Mouse (Mus musculus): ENCODE results near the gene Klf13. TPM values are rescaled to one million over a fixed set of nuclear protein-coding genes. Genes with fewer than 3 reads are reported as not detected.

Klf13 gene
- total and polyA plus RNA-seq, 3 experiments = 21.6 to 54.6 (median 50.0) TPM

- DNase-seq = peak in 1 of 2 experiments; percentile 48
- intact Hi-C loops (cut with DNase I) = no loop called here
- H3K79me2 ChIP-seq (replicated peaks; ENCODE audit: control insufficient read depth, insufficient read depth, low read length) = peaks cover 6% of the 10 kb centered on the region
- 57% methylated on average over 6 of the region's 6 CpGs for WGBS
- no peak within 1 kb of the TSS for H3K9ac ChIP-seq (ENCODE audit: low read depth, low read length)
- H3K27me3 ChIP-seq (ENCODE audit: control insufficient read depth, insufficient read depth, low read length) = no peaks in the 10 kb centered on the region
- H3K36me3 ChIP-seq (ENCODE audit: control insufficient read depth, insufficient read depth, low read length) = peaks cover 45% of the 10 kb centered on the region
- H3K27ac ChIP-seq = peak within 1 kb of the TSS; percentile 97
- no peak for TF ChIP-seq POLR2A (IDR thresholded peaks at IDR 0.05; ENCODE audit: insufficient read depth, low read depth, low read length)
- TF ChIP-seq EP300 (IDR thresholded peaks at IDR 0.05; ENCODE audit: insufficient read depth, low read depth, low read length) = no peak
- no peak for TF ChIP-seq CTCF (IDR thresholded peaks at IDR 0.05)
- peaks cover 75% of the 10 kb centered on the region for H3K4me1 ChIP-seq (ENCODE audit: control insufficient read depth, insufficient read depth, low read length)
- no peak within 1 kb of the TSS for H3K4me3 ChIP-seq
Measured at GRCm38 (mm10) chr7:63916268-63916907, 22.3 kb downstream of the Klf13 start, which contains the start of gene E030018B13Rik. E030018B13Rik (plus strand) TSS chr7:63916857.

GRCm38 (mm10) chr7:63914891-63915290 lies 23.8 kb downstream of the Klf13 start:
- no peak for DNase-seq
- Histone ChIP-seq H3K4me3 (no peak overlapping the region), H3K79me2 (replicated peaks; ENCODE audit: control insufficient read depth, insufficient read depth, low read length) (peaks cover 6% of the 10 kb centered on the region), H3K9ac (ENCODE audit: low read depth, low read length) (no peak overlapping the region), H3K4me1 (ENCODE audit: control insufficient read depth, insufficient read depth, low read length) (peaks cover 82% of the 10 kb centered on the region), H3K36me3 (ENCODE audit: control insufficient read depth, insufficient read depth, low read length) (peaks cover 37% of the 10 kb centered on the region), H3K27ac (peak overlapping the region; percentile 97), H3K27me3 (ENCODE audit: control insufficient read depth, insufficient read depth, low read length) (no peaks in the 10 kb centered on the region)
- intact Hi-C loops (cut with DNase I) = no loop called here
- WGBS = 84% methylated on average over 2 of the region's 2 CpGs
- TF ChIP-seq EP300 (IDR thresholded peaks at IDR 0.05; ENCODE audit: insufficient read depth, low read depth, low read length) = no peak
- TF ChIP-seq POLR2A (IDR thresholded peaks at IDR 0.05; ENCODE audit: insufficient read depth, low read depth, low read length) = no peak
- TF ChIP-seq CTCF (IDR thresholded peaks at IDR 0.05) = no peak

- peaks cover 3% of the 10 kb centered on the region for H3K79me2 ChIP-seq (replicated peaks; ENCODE audit: control insufficient read depth, insufficient read depth, low read length)
- peak overlapping the region; percentile 30 for H3K9ac ChIP-seq (ENCODE audit: low read depth, low read length)
- peak overlapping the region; percentile 97 for H3K27ac ChIP-seq
- WGBS = 43% methylated on average over 10 of the region's 10 CpGs
- peaks cover 79% of the 10 kb centered on the region for H3K4me1 ChIP-seq (ENCODE audit: control insufficient read depth, insufficient read depth, low read length)
- H3K4me3 ChIP-seq = no peak overlapping the region
- no peaks in the 10 kb centered on the region for H3K27me3 ChIP-seq (ENCODE audit: control insufficient read depth, insufficient read depth, low read length)
- no peak for TF ChIP-seq POLR2A (IDR thresholded peaks at IDR 0.05; ENCODE audit: insufficient read depth, low read depth, low read length)
- no peak for TF ChIP-seq EP300 (IDR thresholded peaks at IDR 0.05; ENCODE audit: insufficient read depth, low read depth, low read length)
- no peak for TF ChIP-seq CTCF (IDR thresholded peaks at IDR 0.05)
- DNase-seq = peak in 1 of 2 experiments; percentile 51
- intact Hi-C loops (cut with DNase I) = loop anchor here (2.0 kb wide), 1 partner anchor 23 kb away; no protein-coding TSS in a partner anchor
- peaks cover 39% of the 10 kb centered on the region for H3K36me3 ChIP-seq (ENCODE audit: control insufficient read depth, insufficient read depth, low read length)
Measured at GRCm38 (mm10) chr7:63913724-63914692, 24.7 kb downstream of the Klf13 start.

GRCm38 (mm10) chr7:63912924-63913723 lies 25.6 kb downstream of the Klf13 start:
- 63% methylated on average over 12 of the region's 12 CpGs for WGBS
- TF ChIP-seq CTCF (IDR thresholded peaks at IDR 0.05) (peak; percentile 44), POLR2A (IDR thresholded peaks at IDR 0.05; ENCODE audit: insufficient read depth, low read depth, low read length) (no peak), EP300 (IDR thresholded peaks at IDR 0.05; ENCODE audit: insufficient read depth, low read depth, low read length) (no peak)
- intact Hi-C loops (cut with DNase I) = loop anchor here (2.0 kb wide), 1 partner anchor 24 kb away; no protein-coding TSS in a partner anchor

GRCm38 (mm10) chr7:63912234-63912810 lies 26.4 kb downstream of the Klf13 start:
- Histone ChIP-seq H3K4me1 (ENCODE audit: control insufficient read depth, insufficient read depth, low read length) (peaks cover 76% of the 10 kb centered on the region), H3K27ac (peak overlapping the region; percentile 97), H3K4me3 (peak overlapping the region; percentile 11; the same call in 1 of the 2 replicates), H3K9ac (ENCODE audit: low read depth, low read length) (peak overlapping the region; percentile 53), H3K79me2 (replicated peaks; ENCODE audit: control insufficient read depth, insufficient read depth, low read length) (peaks cover 3% of the 10 kb centered on the region), H3K36me3 (ENCODE audit: control insufficient read depth, insufficient read depth, low read length) (peaks cover 44% of the 10 kb centered on the region), H3K27me3 (ENCODE audit: control insufficient read depth, insufficient read depth, low read length) (no peaks in the 10 kb centered on the region)
- WGBS = 7% methylated on average over 7 of the region's 7 CpGs
- TF ChIP-seq POLR2A (IDR thresholded peaks at IDR 0.05; ENCODE audit: insufficient read depth, low read depth, low read length) (peak; percentile 49), EP300 (IDR thresholded peaks at IDR 0.05; ENCODE audit: insufficient read depth, low read depth, low read length) (no peak)
- DNase-seq = peak; percentile 81 to 84
- intact Hi-C loops (cut with DNase I) = loop anchor here (2.0 kb wide), 1 partner anchor 24 kb away; no protein-coding TSS in a partner anchor

More at GRCm38 (mm10) chr7:63912924-63913723, 25.6 kb downstream of the Klf13 start:
- H3K9ac ChIP-seq (ENCODE audit: low read depth, low read length) = no peak overlapping the region
- H3K79me2 ChIP-seq (replicated peaks; ENCODE audit: control insufficient read depth, insufficient read depth, low read length) = peaks cover 3% of the 10 kb centered on the region
- H3K4me1 ChIP-seq (ENCODE audit: control insufficient read depth, insufficient read depth, low read length) = peaks cover 78% of the 10 kb centered on the region
- peaks cover 40% of the 10 kb centered on the region for H3K36me3 ChIP-seq (ENCODE audit: control insufficient read depth, insufficient read depth, low read length)
- H3K4me3 ChIP-seq = no peak overlapping the region
- peak overlapping the region; percentile 97 for H3K27ac ChIP-seq
- no peak for DNase-seq
- H3K27me3 ChIP-seq (ENCODE audit: control insufficient read depth, insufficient read depth, low read length) = no peaks in the 10 kb centered on the region
